Mouse (Mus musculus) cerebellum, adult 11-12 months (tissue): ENCODE measurements at regions not wholly inside any gene's neighbourhood (a gene's known extent, or its start where the extent isn't known, plus 50 kb on each side); places are given as distances from the start of the nearest gene placed in this dataset.

ENCODE experiments used
- DNase-seq: peaks from one replicate; pipeline ENCODE4 v3.0.0; 2022

DNA sequence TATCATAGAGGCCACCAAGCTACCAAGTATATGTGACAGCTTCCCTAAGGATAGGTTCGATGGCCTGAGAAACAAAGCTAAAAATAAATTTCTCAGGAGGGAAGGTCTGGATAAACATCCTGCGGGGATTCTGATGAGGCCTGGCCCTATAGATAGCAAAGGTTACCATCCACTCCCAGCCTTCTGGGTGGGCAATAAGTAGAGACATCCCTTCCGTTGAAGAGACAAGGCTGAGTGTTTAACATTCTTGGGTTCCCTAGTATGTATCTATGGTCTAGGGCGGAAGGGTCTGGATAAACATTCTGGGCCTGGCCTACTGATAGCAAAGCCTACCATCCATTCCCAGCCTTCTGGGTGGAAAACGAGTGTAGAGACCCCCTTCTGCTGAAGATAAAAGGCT lies 180.5 kb upstream of the Dlk1 start:
- no peak for DNase-seq

- no peak for DNase-seq
Observed at GRCm38 (mm10) chr12:109314850-109315249, 137.8 kb upstream of the Dlk1 start.

DNA sequence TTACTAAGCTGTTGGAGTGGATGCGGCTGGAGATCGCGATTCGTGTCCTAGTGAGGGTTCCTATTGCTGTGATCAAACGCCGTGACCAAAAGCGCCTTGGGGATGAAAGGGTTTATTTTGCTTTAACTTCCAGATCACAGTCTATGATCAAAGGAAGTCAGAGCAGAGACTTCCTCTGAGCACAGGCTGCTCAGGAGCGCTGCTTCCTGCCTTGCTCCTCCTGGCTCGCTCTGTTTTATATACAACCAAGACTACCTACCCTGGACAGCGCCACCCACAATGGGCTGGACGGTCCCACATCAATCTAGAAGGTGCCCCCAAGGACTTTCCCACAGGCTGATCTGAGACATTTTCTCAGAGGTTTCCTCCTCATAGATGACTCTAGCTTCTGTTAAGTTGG lies 126.6 kb upstream of the Dlk1 start:
- DNase-seq, result no peak

DNA sequence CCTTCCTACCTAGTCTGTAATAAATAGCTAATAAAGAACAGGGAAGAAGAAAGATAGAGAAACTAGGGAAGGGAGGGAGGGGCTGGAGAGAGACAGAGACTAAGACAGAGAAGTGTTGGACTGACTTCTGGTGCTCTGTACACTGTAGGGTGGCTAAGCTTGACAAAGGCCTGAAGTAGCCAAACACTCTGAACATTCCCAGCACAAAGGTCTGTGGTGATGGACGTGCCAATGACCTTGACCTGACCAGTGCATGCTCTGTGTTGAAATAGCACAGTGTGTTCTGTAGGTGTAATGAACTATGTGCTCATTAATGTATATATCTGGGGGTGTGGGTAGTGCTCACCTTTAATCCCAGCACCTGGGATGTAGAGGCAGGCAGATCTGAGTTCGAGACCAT lies 81.3 kb upstream of the Dlk1 start:
- no peak for DNase-seq

- no peak for DNase-seq
Observed at GRCm38 (mm10) chr12:109385794-109386193, 66.8 kb upstream of the Dlk1 start.

- DNase-seq, result no peak
Observed at GRCm38 (mm10) chr12:109388791-109389190, 63.8 kb upstream of the Dlk1 start.

DNA sequence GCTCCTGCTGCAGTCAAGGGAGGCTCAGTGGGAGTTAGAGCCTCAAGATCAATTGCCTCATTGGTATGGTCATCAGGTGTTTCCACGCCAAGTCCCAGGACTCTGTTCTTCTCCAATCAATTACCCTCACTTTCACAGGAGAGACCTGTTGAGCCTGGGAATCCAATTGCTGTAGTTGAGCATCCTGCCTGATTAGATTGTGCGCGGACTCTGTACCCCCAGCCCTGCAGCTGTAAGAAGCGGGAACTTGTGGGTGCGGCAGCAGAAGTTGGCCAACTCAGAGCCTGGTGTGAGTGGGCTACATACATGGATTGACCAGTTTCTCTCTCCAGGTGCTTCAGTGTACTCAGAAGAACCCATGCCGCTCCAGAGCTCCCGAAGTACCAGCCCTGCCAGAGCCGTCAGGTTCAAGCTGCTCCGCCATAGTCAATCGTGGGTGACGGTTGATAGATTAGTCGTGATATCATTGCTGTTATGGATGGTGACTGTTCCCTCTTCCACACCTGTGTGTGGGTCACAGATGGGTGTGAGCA lies 62.2 kb upstream of the Dlk1 start:
- DNase-seq, result no peak

DNA sequence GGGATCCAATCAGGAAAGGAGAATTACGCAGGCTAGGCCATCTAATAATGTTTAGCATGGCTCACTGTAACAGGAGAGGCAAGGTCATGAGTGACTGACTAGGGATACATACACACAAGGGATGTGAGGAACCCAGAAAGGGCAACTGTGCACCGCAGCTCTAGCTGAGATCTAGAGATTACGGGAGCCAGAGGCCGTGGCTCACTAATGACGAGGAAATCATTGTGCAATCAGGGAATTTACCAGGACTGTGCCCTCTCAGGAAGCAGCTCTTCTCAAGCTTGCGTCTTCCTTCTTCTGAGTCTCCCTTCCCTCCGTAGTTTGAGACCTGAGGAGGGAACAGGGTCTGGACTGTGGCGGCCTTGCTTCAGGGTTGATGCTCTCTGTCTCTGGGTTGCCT lies 61.6 kb upstream of the Dlk1 start:
- DNase-seq, result no peak

DNA sequence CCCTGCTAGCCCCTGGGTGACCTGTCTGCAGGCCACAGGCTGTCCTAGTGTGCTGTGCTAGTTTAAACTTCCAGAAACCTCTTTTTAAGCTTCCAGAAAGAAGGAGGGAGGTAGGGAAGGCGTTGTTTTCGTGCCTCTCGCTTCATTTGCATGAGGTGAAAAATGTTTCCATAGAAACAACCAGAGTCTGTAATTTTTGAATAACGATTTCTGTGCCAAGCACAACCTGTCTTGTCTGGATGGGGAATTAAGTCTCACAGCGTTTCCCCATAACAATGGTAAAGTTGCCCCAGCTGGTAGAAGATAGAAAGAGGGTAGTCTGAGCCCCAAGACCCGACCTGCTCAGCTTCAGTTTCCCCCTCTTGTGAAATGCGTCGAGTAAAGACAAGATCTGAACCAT lies 59.3 kb upstream of the Dlk1 start:
- no peak for DNase-seq

- peak; percentile 32 for DNase-seq
Observed at GRCm38 (mm10) chr12:109393795-109394194, 58.8 kb upstream of the Dlk1 start.

DNA sequence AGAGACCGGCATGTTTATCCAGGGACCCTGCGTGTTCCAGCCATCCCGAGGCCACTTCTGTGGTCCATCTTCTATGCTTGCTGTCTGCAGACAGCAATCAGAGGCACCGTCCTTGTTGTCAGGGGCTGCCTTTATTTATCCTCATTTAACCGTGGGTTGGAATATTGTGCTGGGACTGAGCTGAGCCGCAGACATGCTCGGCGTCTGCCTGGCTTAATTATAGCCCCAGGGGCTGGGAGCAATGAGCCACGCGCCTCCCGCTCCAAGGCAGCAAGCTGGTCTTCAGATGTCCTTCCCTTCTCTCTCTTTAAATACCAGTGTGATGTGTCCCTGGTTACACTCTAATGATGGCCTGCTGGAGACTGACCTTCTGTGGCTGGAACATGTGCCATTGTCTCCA lies 58.2 kb upstream of the Dlk1 start:
- DNase-seq, result no peak

DNA sequence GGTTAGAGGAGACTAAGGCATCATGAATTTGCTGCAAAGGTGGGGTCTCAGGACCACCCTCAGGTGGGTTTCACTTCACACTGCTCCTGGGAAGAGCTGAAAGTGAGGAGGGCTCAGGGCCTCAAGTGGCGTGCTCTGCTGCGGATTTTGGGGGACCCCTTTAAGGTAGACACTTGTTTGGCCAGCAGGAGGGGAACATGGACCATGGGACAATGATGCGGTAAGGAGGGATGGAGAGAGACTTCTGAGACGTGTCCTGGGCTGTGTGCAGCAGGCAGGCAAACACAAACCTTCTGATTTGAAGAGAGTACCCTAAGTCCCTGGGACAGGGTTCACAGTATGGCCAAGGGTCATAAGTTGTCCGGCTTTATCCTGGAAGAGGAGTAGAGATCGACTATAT lies 56.0 kb upstream of the Dlk1 start:
- no peak for DNase-seq

- DNase-seq, result peak; percentile 11
Observed at GRCm38 (mm10) chr12:109397175-109398058, 55.2 kb upstream of the Dlk1 start.

DNA sequence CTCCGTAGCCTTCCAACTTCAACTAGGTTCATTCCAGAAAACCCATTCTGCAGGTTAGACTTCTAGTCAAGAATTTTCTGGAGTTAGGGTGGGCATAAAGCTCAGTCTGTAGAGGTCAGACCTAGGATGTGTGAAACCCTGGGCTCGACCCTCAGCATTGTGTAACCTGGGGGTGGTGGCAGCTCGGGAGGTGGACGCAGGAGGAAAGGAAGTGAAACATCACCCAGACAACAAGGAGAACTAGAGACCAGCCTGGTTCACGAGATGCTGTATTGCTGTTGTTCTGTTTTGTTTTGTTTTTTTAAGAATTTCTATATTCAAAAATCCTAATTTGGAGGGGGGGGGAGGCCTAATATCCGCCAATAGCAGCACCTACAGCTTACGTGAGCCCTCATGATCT lies 54.1 kb upstream of the Dlk1 start:
- no peak for DNase-seq

GRCm38 (mm10) chr12:109398951-109399350 lies 53.7 kb upstream of the Dlk1 start:
- no peak for DNase-seq

- DNase-seq, result no peak
Observed at GRCm38 (mm10) chr12:109399591-109399990, 53.0 kb upstream of the Dlk1 start.

GRCm38 (mm10) chr12:109400041-109400440 lies 52.6 kb upstream of the Dlk1 start:
- DNase-seq, result no peak

DNA sequence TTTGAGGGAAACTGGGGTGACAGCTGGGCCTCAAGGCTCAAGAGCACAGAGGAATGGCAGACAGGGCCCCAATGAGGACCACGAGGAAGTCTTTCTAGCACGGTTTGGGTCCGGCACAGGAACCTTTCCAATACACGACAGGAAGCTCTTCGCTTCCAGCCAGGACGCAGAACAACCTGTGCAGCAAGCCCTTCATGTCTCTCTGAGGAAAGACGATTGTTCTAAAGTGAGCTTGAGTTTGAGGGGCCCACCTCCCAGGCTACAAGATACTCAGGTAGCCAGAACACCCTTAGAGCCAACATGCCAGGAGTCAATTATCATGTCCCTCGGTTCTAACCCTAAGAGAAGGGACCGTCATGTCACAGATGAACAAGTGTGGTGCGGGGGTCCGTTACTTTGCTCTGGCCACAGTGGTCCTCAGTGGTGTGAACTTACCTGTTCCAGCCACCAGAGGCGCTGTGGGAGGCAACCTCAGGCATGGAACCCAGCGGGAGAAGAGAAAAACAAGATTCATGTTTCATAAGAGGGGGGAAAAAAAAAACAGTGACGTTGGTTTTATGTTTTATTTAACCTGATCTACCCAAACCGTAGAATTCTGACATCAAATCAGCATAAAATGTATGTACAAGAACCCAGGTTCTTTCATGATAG lies 51.6 kb upstream of the Dlk1 start:
- no peak for DNase-seq

- no peak for DNase-seq
Observed at GRCm38 (mm10) chr12:109401696-109402095, 50.9 kb upstream of the Dlk1 start.

DNA sequence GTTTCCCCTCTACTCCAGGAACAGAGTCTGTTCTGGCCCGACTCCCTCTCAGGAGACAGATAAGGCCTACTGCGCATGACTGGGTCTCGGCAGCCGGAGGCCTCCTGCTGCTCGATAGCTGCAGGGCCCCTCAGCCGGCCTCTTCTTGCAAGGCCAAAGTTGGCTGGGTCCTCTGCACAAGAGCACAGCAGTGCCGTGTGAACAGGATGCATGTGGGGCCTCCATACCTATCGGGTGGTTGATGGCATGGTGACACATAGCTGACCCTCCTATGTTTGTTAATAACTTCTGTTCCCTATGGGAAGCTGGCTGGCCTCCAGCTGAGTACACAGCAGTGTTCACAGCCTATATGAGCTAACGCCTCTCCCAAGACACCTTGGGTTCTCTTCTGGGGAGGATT lies 50.4 kb upstream of the Dlk1 start:
- DNase-seq, result no peak
